Mouse (Mus musculus) ES-E14 (cell line): ENCODE results near the gene Nubp2. TPM values are rescaled to one million over a fixed set of nuclear protein-coding genes. Genes with fewer than 3 reads are reported as not detected.

ENCODE experiments used
- DNase-seq: peaks from one replicate; pipeline ENCODE4 v3.0.0-alpha.2; 2013; ENCODE audit warnings: low read depth, low spot score
- H3K27ac ChIP-seq: 2 replicates; pipeline ENCODE4 v1.5.1; 2012; ENCODE audit warnings: low read depth, mild to moderate bottlenecking, low read length, moderate library complexity, mixed read lengths; ENCODE audit not compliant: poor library complexity, insufficient read depth, severe bottlenecking
- H3K36me3 ChIP-seq: 2 replicates; pipeline ENCODE4 v1.6.1; 2012; ENCODE audit warnings: mild to moderate bottlenecking, low read length, moderate library complexity, mixed read lengths; ENCODE audit not compliant: control insufficient read depth, poor library complexity, insufficient read depth, severe bottlenecking
- H3K4me1 ChIP-seq, 2 experiments: fragments of 150-350 bp in 1 of 2; sonication (generic) in 1 of 2; 2 replicates each; pipeline ENCODE4 v1.6.1; 2012; ENCODE audit warnings: low read length in 2 of 2, mild to moderate bottlenecking in 1 of 2, mixed read lengths in 1 of 2; ENCODE audit not compliant: control insufficient read depth in 2 of 2, insufficient read depth in 2 of 2, poor library complexity in 1 of 2
- H3K4me3 ChIP-seq, 2 experiments: fragments of 150-350 bp in 1 of 2; sonication (generic) in 1 of 2; 2 replicates each; pipeline ENCODE4 v1.5.1; 2012; ENCODE audit warnings: low read length in 2 of 2, low read depth in 1 of 2, mild to moderate bottlenecking in 1 of 2, mixed read lengths in 1 of 2; ENCODE audit not compliant: insufficient read depth in 1 of 2, poor library complexity in 1 of 2, severe bottlenecking in 1 of 2
- H3K9ac ChIP-seq: 2 replicates; pipeline ENCODE4 v1.6.1; 2012; ENCODE audit warnings: low read depth, mild to moderate bottlenecking, low read length, mixed read lengths; ENCODE audit not compliant: poor library complexity, insufficient read depth, severe bottlenecking
- H3K9me3 ChIP-seq: fragments of 150-350 bp; sonication (generic); 2 replicates; pipeline ENCODE4 v1.6.1; 2012; ENCODE audit warnings: low read depth, mild to moderate bottlenecking, low read length; ENCODE audit not compliant: control insufficient read depth, insufficient read depth
- CHD2 ChIP-seq: IDR thresholded peaks from 2 replicates; pipeline ENCODE4 v1.6.1; 2014; ENCODE audit warnings: mild to moderate bottlenecking, low read depth, low read length, inconsistent platforms
- HCFC1 ChIP-seq: IDR thresholded peaks from 2 replicates; pipeline ENCODE4 v1.6.1; 2012; ENCODE audit warnings: low read length, inconsistent platforms, borderline replicate concordance; ENCODE audit not compliant: insufficient read depth
- MAFK ChIP-seq: IDR thresholded peaks from 2 replicates; pipeline ENCODE4 v1.6.1; 2014; ENCODE audit warnings: mild to moderate bottlenecking, low read depth, low read length, inconsistent platforms; ENCODE audit not compliant: insufficient read depth
- ZC3H11A ChIP-seq: IDR thresholded peaks from 2 replicates; pipeline ENCODE4 v1.6.1; 2012; ENCODE audit warnings: low read depth, mild to moderate bottlenecking, inconsistent platforms, low read length, borderline replicate concordance
- ZNF384 ChIP-seq: IDR thresholded peaks from 2 replicates; pipeline ENCODE4 v1.6.1; 2012; ENCODE audit warnings: low read depth, low read length, inconsistent platforms
- in situ Hi-C, 2 experiments: fragments of 600-800 bp; cut with MboI; formaldehyde crosslinking; loops; one replicate each; pipeline ENCODE4 v1.15.1; 2025; ENCODE audit warnings: low sequenced_read_pairs in 2 of 2, inconsistent platforms in 1 of 2; ENCODE audit not compliant: unreplicated experiment in 2 of 2
- total RNA-seq: library from RNA; depleted of rRNA; stranded (reverse); fragments of 300-350 nt; gene quantifications from 2 replicates; pipeline ENCODE4 v1.2.3, GENCODE M21; 2012; rRNA removed

Gene Nubp2
- total RNA-seq, 1 experiment: 85.8 TPM

- Histone ChIP-seq H3K9me3 (no peaks in the 10 kb centered on the region), H3K27ac (no peak overlapping the region), H3K4me1 (peaks cover 0 to 1% of the 10 kb centered on the region in 2 experiments; a peak in 3 of 4 replicates), H3K4me3 (no peak overlapping the region), H3K9ac (no peak overlapping the region; the same call in 1 of the 2 replicates), H3K36me3 (no peaks in the 10 kb centered on the region; the same call in 1 of the 2 replicates)
- DNase-seq: no peak
- in situ Hi-C loops: no loop called here
- TF ChIP-seq ZNF384: no peak
- TF ChIP-seq CHD2: no peak
- no peak for TF ChIP-seq MAFK
- TF ChIP-seq ZC3H11A: no peak
- no peak for TF ChIP-seq HCFC1
Measured at GRCm38 (mm10) chr17:24844525-24844924, 41.6 kb downstream of the Nubp2 start.

GRCm38 (mm10) chr17:24842631-24843030, 43.5 kb downstream of the Nubp2 start:
- in situ Hi-C loops: no loop called here
- no peak for DNase-seq
- Histone ChIP-seq H3K27ac (no peak overlapping the region), H3K4me3 (no peak overlapping the region), H3K9ac (no peak overlapping the region), H3K4me1 (0 out of 4 replicates have a peak, but pooled peaks cover 0 to 1% of the 10 kb centered on the region in 2 experiments), H3K36me3 (no peaks in the 10 kb centered on the region; the same call in 1 of the 2 replicates), H3K9me3 (no peaks in the 10 kb centered on the region)
- TF ChIP-seq HCFC1 (no peak), ZC3H11A (no peak), MAFK (no peak), CHD2 (no peak), ZNF384 (no peak)

- no peak overlapping the region for H3K9ac ChIP-seq
- 0 out of 4 replicates have a peak, but pooled peaks cover 0 to 1% of the 10 kb centered on the region in 2 experiments for H3K4me1 ChIP-seq
- no peaks in the 10 kb centered on the region for H3K36me3 ChIP-seq
- TF ChIP-seq MAFK: no peak
- no peaks in the 10 kb centered on the region for H3K9me3 ChIP-seq
- H3K27ac ChIP-seq: no peak overlapping the region
- DNase-seq: no peak
- in situ Hi-C loops: no loop called here
- H3K4me3 ChIP-seq: no peak overlapping the region
Measured at GRCm38 (mm10) chr17:24841133-24841532, 45.0 kb downstream of the Nubp2 start.

- Histone ChIP-seq H3K4me3 (no peak overlapping the region), H3K27ac (no peak overlapping the region), H3K9ac (no peak overlapping the region), H3K4me1 (0 out of 4 replicates have a peak, but pooled peaks cover 0 to 1% of the 10 kb centered on the region in 2 experiments), H3K9me3 (no peaks in the 10 kb centered on the region), H3K36me3 (no peaks in the 10 kb centered on the region)
- no peak for TF ChIP-seq CHD2
- no peak for TF ChIP-seq HCFC1
- no peak for TF ChIP-seq ZNF384
- TF ChIP-seq ZC3H11A: no peak
- no peak for TF ChIP-seq MAFK
- in situ Hi-C loops: no loop called here
- no peak for DNase-seq
Measured at GRCm38 (mm10) chr17:24840341-24840740, 45.8 kb downstream of the Nubp2 start.

GRCm38 (mm10) chr17:24839842-24840241, 46.3 kb downstream of the Nubp2 start, which contains the start of gene Hagh:
TSS of gene Hagh (plus strand) at chr17:24840143.
- TF ChIP-seq MAFK (no peak), ZNF384 (no peak), HCFC1 (no peak), CHD2 (no peak), ZC3H11A (no peak)
- in situ Hi-C loops: no loop called here
- no peak within 1 kb of the TSS for H3K4me3 ChIP-seq
- 0 out of 4 replicates have a peak, but pooled peaks cover 0 to 1% of the 10 kb centered on the region in 2 experiments for H3K4me1 ChIP-seq
- no peak within 1 kb of the TSS for H3K9ac ChIP-seq
- H3K36me3 ChIP-seq: no peaks in the 10 kb centered on the region
- no peak for DNase-seq
- no peaks in the 10 kb centered on the region for H3K9me3 ChIP-seq
- H3K27ac ChIP-seq: no peak within 1 kb of the TSS

Other genes starting within 250 kb of the Nubp2 start
- gene Slc9a3r2, start 236.0 kb downstream of the Nubp2 start, total RNA-seq: 11.4 and 22.7 TPM in 2 replicates
- gene Npw, start 227.9 kb downstream of the Nubp2 start, total RNA-seq: 3.0 and 6.0 TPM in 2 replicates
- 39.7 and 55.9 TPM in 2 replicates for gene Zfp598, start 216.7 kb downstream of the Nubp2 start, total RNA-seq
- 4.1 and 13.1 TPM in 2 replicates for gene Syngr3, start 196.4 kb downstream of the Nubp2 start, total RNA-seq
- 61.8 and 63.4 TPM in 2 replicates for gene Gfer, start 190.2 kb downstream of the Nubp2 start, total RNA-seq
- gene Noxo1, start 190.1 kb downstream of the Nubp2 start, total RNA-seq: 2.9 and 7.5 TPM in 2 replicates
- 108 and 119 TPM in 2 replicates for gene Tbl3, start 178.7 kb downstream of the Nubp2 start, total RNA-seq
- gene Rnf151, start 168.3 kb downstream of the Nubp2 start, total RNA-seq: 0.71 and 0.95 TPM in 2 replicates
- 3,495 and 3,661 TPM in 2 replicates for gene Rps2, start 168.2 kb downstream of the Nubp2 start, total RNA-seq
- gene Ndufb10, start 161.9 kb downstream of the Nubp2 start, total RNA-seq: 147 and 191 TPM in 2 replicates
- gene Rpl3l, start 158.5 kb downstream of the Nubp2 start, total RNA-seq: 0.16 and 0.67 TPM in 2 replicates
- gene Msrb1, start 149.7 kb downstream of the Nubp2 start, total RNA-seq: 23.5 and 30.2 TPM in 2 replicates
- gene Hs3st6, start 133.4 kb downstream of the Nubp2 start, total RNA-seq: 1.6 and 2.3 TPM in 2 replicates
- gene Meiob, start 82.1 kb downstream of the Nubp2 start, total RNA-seq: 0.13 and 0.42 TPM in 2 replicates
- 37.3 and 40.5 TPM in 2 replicates for gene Hagh, start 46.2 kb downstream of the Nubp2 start, total RNA-seq
- gene Fahd1, start 36.0 kb downstream of the Nubp2 start, total RNA-seq: 9.7 and 9.8 TPM in 2 replicates
- gene Igfals, start 20.4 kb downstream of the Nubp2 start, total RNA-seq: 2.5 and 5.8 TPM in 2 replicates
- gene Spsb3, start 294 bp upstream of the Nubp2 start, total RNA-seq: 34.2 and 37.1 TPM in 2 replicates
- 21.8 and 33.7 TPM in 2 replicates for gene Eme2, start 8.7 kb upstream of the Nubp2 start, total RNA-seq
- gene Mrps34, start 8.8 kb upstream of the Nubp2 start, total RNA-seq: 36.1 and 39.6 TPM in 2 replicates
- 59.4 and 84.1 TPM in 2 replicates for gene Nme3, start 10.2 kb upstream of the Nubp2 start, total RNA-seq
- 55.7 and 63.7 TPM in 2 replicates for gene Mapk8ip3, start 50.6 kb upstream of the Nubp2 start, total RNA-seq
- gene Jpt2, start 74.3 kb upstream of the Nubp2 start, total RNA-seq: 90.3 and 105 TPM in 2 replicates
- 9.1 and 11.6 TPM in 2 replicates for gene Cramp1l, start 129.4 kb upstream of the Nubp2 start, total RNA-seq
- gene Ift140, start 129.7 kb upstream of the Nubp2 start, total RNA-seq: 8.1 and 12.1 TPM in 2 replicates
- gene Tmem204, start 197.2 kb upstream of the Nubp2 start, total RNA-seq: 0.32 and 0.62 TPM in 2 replicates
- 34.2 and 47.3 TPM in 2 replicates for gene Telo2, start 229.6 kb upstream of the Nubp2 start, total RNA-seq
- not detected in 2 replicates for gene Ptx4, start 234.4 kb upstream of the Nubp2 start, total RNA-seq
- gene Clcn7, start 247.0 kb upstream of the Nubp2 start, total RNA-seq: 35.0 and 62.4 TPM in 2 replicates